Mouse (Mus musculus) embryonic facial prominence, embryonic 11.5 days (tissue): ENCODE results near the gene Hivep3. TPM values are rescaled to one million over a fixed set of nuclear protein-coding genes. Genes with fewer than 3 reads are reported as not detected.
A peak's percentile ranks its signal among the peaks of the same experiment; 100 is the strongest.

Source experiments
- ATAC-seq: fragments of 200-750 bp; cut with Nextera tagmentation; replicated peaks from 2 replicates; pipeline ENCODE4 v1.8.0; 2017; ENCODE audit warnings: low read depth; ENCODE audit not compliant: insufficient number of reproducible peaks, low FRiP score, low TSS enrichment
- DNase-seq: peaks from one replicate; pipeline ENCODE4 v3.0.0-alpha.2; 2015; ENCODE audit warnings: low spot score
- H3K27ac ChIP-seq: fragments of 300-500 bp; sonication (generic); replicated peaks from 2 replicates; pipeline ENCODE4 v1.5.1; 2014; ENCODE audit warnings: mild to moderate bottlenecking, low read depth, low read length, control low read depth
- H3K27me3 ChIP-seq: fragments of 300-500 bp; sonication (generic); 2 replicates; pipeline ENCODE4 v1.6.1; 2014; ENCODE audit warnings: mild to moderate bottlenecking, low read length, moderate library complexity, mixed read lengths; ENCODE audit not compliant: control insufficient read depth, insufficient read depth
- H3K36me3 ChIP-seq: fragments of 300-500 bp; sonication (generic); replicated peaks from 2 replicates; pipeline ENCODE4 v1.6.1; 2014; ENCODE audit warnings: low read depth, mild to moderate bottlenecking, low read length, moderate library complexity, mixed read lengths; ENCODE audit not compliant: control insufficient read depth, insufficient read depth
- H3K4me1 ChIP-seq: fragments of 300-500 bp; sonication (generic); 2 replicates; pipeline ENCODE4 v1.6.1; 2014; ENCODE audit warnings: low read length, mixed read lengths; ENCODE audit not compliant: control insufficient read depth, insufficient read depth
- H3K4me2 ChIP-seq: fragments of 300-500 bp; sonication (generic); 2 replicates; pipeline ENCODE4 v1.6.1; 2014; ENCODE audit warnings: low read depth, mild to moderate bottlenecking, control low read depth, low read length, moderate library complexity
- H3K4me3 ChIP-seq: fragments of 300-500 bp; sonication (generic); 2 replicates; pipeline ENCODE4 v1.5.1; 2014; ENCODE audit warnings: low read depth, low read length, control low read depth
- H3K9ac ChIP-seq: fragments of 300-500 bp; sonication (generic); replicated peaks from 2 replicates; pipeline ENCODE4 v1.6.1; 2014; ENCODE audit warnings: mild to moderate bottlenecking, control low read depth, low read length
- H3K9me3 ChIP-seq: fragments of 300-500 bp; sonication (generic); replicated peaks from 2 replicates; pipeline ENCODE4 v1.6.1; 2016; ENCODE audit warnings: mild to moderate bottlenecking, low read length, inconsistent platforms, mixed read lengths; ENCODE audit not compliant: control insufficient read depth
- whole genome bisulfite sequencing: fragments of 180-500 bp; shearing (Covaris S2); extraction: QIAGEN DNeasy Blood & Tissue Kit; methylation state at CpG from one replicate; pipeline ENCODE4 v1.1.7; 2014; 5-methylcytosine and 5-hydroxymethylcytosine counted together
- polyA plus RNA-seq: library from polyadenylated mRNA; unstranded; fragments of >200 nt; fragmentation: Nextera tagmentation; extraction: Ambion mirVana; gene quantifications from 2 replicates; pipeline ENCODE4 v1.2.1, GENCODE M21; 2014

Hivep3 gene
- polyA plus RNA-seq, 1 experiment from 2014 or later, result 1.6 TPM

DNA sequence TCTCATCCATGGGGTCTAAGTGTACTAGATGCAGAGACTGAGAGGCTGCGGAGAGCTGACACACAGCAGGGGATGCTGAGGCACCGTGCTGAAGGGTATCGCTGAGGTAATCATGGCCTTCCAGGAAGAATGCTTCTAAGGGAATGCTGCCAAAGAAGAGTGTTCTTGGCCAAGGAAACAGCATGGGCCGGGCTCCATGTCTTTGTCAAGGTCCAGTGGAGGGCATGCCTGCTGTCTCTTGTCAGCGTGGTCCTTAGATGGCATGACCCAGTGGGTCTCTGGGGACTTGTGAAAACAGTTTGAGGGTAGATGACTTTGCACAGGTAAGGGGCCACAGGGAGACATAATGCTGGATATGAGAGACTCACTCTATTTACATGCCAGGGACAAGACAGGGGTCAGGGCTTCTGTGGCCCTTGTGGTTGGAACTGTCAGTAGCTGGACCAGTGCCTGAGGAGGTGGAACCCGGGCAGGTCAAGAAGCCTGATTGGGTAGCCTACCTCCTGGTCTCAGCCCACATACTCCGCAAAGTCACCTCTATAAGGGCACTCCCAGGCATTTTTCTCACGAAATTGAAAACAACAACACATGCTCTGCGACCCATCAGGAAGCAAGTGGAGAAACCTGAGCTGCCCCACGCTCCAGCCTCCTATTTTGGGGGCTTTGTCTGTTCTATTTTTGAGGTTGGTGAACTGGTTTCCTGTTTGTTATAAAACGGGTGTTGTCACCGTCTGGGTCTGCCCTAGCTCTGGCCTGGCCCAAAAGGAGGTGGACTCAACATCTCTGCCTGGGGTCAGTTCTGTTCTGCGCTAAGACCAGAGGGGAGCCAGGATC is 177.7 kb downstream of the Hivep3 start:
- H3K9ac ChIP-seq, result no peak overlapping the region
- no peak for ATAC-seq

DNA sequence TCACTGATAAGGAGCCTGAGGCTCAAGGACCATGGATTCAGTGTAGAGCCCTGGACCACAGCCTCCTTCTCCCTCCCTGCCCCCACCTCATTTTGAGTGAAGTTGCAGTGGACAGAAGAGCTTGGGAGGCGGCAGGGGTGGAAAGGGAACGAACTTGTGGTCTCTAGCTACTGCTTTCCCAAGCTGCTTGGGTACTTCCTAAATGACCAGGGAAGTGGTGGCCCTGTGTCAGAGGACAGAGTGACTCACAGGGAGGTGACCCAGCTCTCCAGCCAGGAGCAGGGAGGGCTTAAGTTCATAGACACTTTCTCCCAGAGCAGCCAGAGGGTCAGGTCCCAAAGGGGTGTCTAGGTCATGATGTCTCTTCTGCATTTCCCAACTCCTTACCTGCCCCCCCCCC is 178.6 kb downstream of the Hivep3 start:
- no peak overlapping the region for H3K4me3 ChIP-seq
- no peak overlapping the region for H3K9ac ChIP-seq
- no peaks in the 10 kb centered on the region for H3K27me3 ChIP-seq
- 70% methylated on average over 2 of the region's 2 CpGs for WGBS
- no peak overlapping the region for H3K4me2 ChIP-seq
- no peaks in the 10 kb centered on the region for H3K4me1 ChIP-seq
- DNase-seq (no peak), ATAC-seq (no peak)
- no peak overlapping the region for H3K27ac ChIP-seq
- H3K36me3 ChIP-seq, result no peaks in the 10 kb centered on the region
- no peaks in the 10 kb centered on the region for H3K9me3 ChIP-seq

More for the DNA sequence above, 177.7 kb downstream of the Hivep3 start:
- no peak overlapping the region for H3K27ac ChIP-seq
- WGBS, result 69% methylated on average over 13 of the region's 13 CpGs
- no peak for DNase-seq
- H3K4me1 ChIP-seq, result no peaks in the 10 kb centered on the region
- H3K4me3 ChIP-seq, result no peak overlapping the region
- H3K9me3 ChIP-seq, result no peaks in the 10 kb centered on the region
- no peaks in the 10 kb centered on the region for H3K36me3 ChIP-seq
- H3K27me3 ChIP-seq, result no peaks in the 10 kb centered on the region
- H3K4me2 ChIP-seq, result no peak overlapping the region

DNA sequence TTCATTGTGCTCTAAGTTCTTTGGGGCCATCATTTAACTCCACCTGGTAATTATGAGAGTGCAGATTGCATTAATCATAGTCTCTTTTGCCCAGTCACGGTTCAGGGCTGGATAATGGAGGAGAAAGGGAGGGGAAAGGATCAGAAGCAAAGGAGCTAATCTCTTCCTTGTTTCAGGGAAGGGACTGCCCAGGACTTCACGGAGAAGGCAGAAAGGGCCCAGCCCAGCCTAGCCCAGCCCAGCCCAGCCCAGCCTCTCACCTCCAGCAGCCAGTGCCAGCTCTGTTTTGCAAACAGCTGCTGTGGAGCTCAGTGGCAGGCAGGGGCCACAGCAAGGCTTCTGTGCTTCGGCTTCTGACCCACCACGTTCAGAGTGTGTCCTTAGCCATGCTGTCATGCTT is 180.6 kb downstream of the Hivep3 start:
- ATAC-seq, result no peak
- H3K36me3 ChIP-seq, result no peaks in the 10 kb centered on the region

DNA sequence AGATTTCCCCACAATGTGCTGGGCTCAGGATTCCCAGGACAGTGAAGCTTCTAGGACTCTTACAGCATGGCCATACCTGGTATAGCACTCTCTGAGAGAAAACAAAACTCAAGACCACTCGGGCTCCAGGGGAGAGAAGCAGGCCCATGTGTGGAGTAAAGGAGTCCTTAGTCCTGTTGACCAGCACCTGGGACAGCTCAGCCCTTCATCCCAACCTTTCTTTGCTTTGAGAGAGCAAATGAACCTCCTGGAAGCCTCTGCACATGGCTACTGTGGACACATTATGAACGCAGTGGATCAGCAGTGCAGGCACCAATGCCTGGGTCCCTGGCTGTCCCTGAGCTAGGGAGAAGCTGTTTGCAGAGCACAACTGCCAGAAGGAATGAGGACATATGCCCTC is 181.5 kb downstream of the Hivep3 start:
- no peaks in the 10 kb centered on the region for H3K9me3 ChIP-seq
- no peak overlapping the region for H3K4me3 ChIP-seq
- no peaks in the 10 kb centered on the region for H3K36me3 ChIP-seq
- no peak overlapping the region for H3K9ac ChIP-seq
- no peak overlapping the region for H3K27ac ChIP-seq
- 89% methylated on average over 2 of the region's 2 CpGs for WGBS
- no peak overlapping the region for H3K4me2 ChIP-seq
- H3K27me3 ChIP-seq, result no peaks in the 10 kb centered on the region
- DNase-seq (peak; percentile 12), ATAC-seq (no peak)
- no peaks in the 10 kb centered on the region for H3K4me1 ChIP-seq

More for the DNA sequence above, 180.6 kb downstream of the Hivep3 start:
- no peak overlapping the region for H3K9ac ChIP-seq
- H3K4me3 ChIP-seq, result no peak overlapping the region
- no peaks in the 10 kb centered on the region for H3K27me3 ChIP-seq
- H3K9me3 ChIP-seq, result no peaks in the 10 kb centered on the region
- H3K4me2 ChIP-seq, result no peak overlapping the region
- no peaks in the 10 kb centered on the region for H3K4me1 ChIP-seq
- no peak for DNase-seq
- H3K27ac ChIP-seq, result no peak overlapping the region
- WGBS, result 31% methylated on average over 4 of the region's 4 CpGs

DNA sequence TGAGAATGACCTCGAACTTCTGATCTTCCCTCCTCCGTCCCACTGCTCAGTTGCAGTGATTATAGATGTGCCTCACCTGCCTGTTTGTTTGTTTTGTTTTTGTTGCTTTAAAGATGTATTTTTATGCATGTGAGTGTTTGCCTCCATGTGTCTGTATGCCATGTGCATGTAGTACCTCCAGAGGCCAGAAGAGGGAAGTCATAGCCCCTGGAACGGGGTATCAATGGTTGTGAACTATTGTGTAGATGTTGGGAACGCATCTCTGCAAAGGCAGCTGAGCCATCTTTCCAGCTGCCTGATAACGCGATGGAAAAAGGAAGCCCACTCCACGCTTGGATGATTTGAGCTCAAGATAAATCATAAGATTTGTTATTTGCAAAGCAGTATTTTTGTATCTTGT is 183.9 kb downstream of the Hivep3 start:
- Histone ChIP-seq H3K4me2 (no peak overlapping the region), H3K9me3 (no peaks in the 10 kb centered on the region), H3K27me3 (no peaks in the 10 kb centered on the region), H3K36me3 (no peaks in the 10 kb centered on the region), H3K9ac (no peak overlapping the region), H3K4me3 (no peak overlapping the region), H3K27ac (no peak overlapping the region), H3K4me1 (no peaks in the 10 kb centered on the region)
- DNase-seq (peak; percentile 54), ATAC-seq (no peak)
- 80% methylated on average over 7 of the region's 7 CpGs for WGBS

DNA sequence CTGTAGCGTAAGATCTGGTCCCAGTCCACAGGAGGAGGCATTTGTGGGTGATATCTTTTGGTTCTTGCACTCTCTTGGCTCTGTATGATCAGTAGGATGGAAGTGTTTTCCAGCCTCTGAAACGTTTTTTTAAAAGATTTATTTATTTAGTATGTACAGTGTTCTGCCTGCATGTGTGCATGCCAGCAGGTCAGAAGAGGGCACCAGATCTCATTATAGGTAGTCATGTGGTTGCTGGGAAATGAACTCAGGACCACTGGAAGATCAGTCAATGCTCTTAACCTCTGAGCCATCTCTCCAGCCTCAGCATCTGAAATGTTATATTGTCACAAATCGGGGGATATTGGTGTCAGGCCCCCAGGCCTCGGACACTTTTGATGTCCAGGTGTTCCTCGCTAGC is 185.8 kb downstream of the Hivep3 start:
- no peak overlapping the region for H3K9ac ChIP-seq
- H3K9me3 ChIP-seq, result no peaks in the 10 kb centered on the region
- no peak overlapping the region for H3K27ac ChIP-seq
- ATAC-seq (no peak), DNase-seq (no peak)
- H3K4me3 ChIP-seq, result no peak overlapping the region
- H3K27me3 ChIP-seq, result no peaks in the 10 kb centered on the region
- no peaks in the 10 kb centered on the region for H3K4me1 ChIP-seq
- WGBS, result 75% methylated on average over 5 of the region's 5 CpGs
- no peak overlapping the region for H3K4me2 ChIP-seq
- no peaks in the 10 kb centered on the region for H3K36me3 ChIP-seq

DNA sequence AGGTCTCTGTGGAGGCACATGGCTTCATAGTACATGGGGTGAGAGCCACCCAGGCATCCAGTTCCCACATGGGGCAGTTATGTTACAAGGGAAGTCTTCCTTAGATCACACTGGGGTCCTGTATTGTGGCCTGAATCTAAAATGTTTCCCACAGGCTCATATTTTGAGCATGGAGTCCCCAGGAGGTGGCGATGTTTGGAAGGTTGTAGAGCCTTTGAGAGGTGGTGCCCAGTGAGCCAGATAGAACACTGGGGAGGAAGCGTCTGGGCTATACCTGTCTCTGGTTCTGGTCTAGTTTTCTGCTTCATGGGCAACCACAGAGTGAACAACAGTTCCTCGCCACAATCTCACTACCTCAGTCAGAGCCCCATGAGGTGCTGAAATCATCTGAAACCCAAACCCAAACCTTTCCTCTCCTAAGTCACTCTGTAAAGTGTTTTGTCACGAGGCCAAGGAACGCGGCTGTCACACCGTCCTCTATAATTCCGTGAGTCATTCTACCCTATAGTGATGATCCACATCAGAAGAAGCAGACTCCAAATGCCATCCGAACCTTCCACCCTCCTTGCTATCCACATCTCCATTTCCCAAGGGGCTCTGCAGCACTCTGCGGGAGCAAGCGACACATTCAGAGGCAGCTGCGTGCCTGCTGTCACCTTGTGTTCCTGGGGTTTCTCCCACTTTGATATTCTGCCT is 187.6 kb downstream of the Hivep3 start:
- DNase-seq, result no peak
- 83% methylated on average over 12 of the region's 12 CpGs for WGBS
- H3K27ac ChIP-seq, result no peak overlapping the region
- no peaks in the 10 kb centered on the region for H3K36me3 ChIP-seq
- H3K9ac ChIP-seq, result no peak overlapping the region
- no peaks in the 10 kb centered on the region for H3K27me3 ChIP-seq
- no peaks in the 10 kb centered on the region for H3K9me3 ChIP-seq
- no peaks in the 10 kb centered on the region for H3K4me1 ChIP-seq
- H3K4me3 ChIP-seq, result no peak overlapping the region
- H3K4me2 ChIP-seq, result no peak overlapping the region
- no peak for ATAC-seq

DNA sequence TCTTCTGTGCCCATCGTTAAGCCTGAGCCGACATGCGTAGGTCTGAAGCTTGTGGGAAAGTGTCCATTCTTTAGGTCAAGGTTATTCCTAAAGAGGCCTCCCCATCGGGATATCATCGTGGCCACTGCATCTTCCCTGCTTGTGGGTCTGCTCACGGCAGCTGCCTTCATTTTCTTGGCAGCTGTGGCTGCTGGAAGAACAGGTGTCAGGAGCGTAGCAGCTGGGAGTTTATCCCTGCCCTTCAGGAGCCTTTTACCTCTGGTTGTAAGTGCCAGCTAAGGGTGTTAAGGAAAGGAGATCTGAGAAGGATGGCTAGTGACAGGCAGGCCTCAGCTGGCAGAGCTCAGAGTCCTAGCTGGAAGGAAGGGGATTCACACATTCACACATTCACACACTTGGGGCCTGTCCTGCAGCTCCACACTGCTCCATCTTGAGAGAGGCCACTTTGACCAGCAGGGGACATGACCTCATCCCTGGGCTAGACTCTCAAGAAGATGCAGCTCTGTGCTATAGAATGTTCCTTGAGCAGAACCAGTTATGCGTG is 188.2 kb downstream of the Hivep3 start:
- no peak overlapping the region for H3K4me3 ChIP-seq
- no peak for DNase-seq
- H3K27ac ChIP-seq, result no peak overlapping the region
- no peaks in the 10 kb centered on the region for H3K9me3 ChIP-seq
- no peaks in the 10 kb centered on the region for H3K36me3 ChIP-seq
- 82% methylated on average over 8 of the region's 8 CpGs for WGBS
- no peaks in the 10 kb centered on the region for H3K27me3 ChIP-seq
- no peak for ATAC-seq
- no peak overlapping the region for H3K9ac ChIP-seq
- no peaks in the 10 kb centered on the region for H3K4me1 ChIP-seq
- H3K4me2 ChIP-seq, result no peak overlapping the region
